26 mouse cellular contexts compared by ENCODE assay signal in the genomic region with DNA sequence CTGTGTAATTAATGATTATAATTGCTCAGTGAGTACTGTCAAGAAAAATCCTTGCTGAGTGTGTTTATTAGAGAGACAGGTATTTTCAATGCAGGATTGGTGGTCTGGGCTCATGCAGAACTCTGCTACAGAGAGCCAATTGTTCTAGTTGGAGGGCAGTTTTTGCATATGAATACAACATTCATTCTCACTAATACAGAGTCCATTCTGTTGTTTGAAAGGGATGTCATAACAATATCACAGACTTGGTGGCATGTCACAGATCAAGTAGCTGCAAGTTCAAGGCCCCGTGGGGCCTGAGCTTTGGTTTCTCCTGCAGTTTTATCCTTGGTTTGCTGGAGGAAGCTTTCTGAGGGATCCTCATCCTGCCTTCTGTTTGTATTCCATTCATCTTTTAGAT.
DNase-seq lines count a peak whose midpoint lies in the region; ATAC-seq and TF ChIP-seq lines count a peak whose summit lies in the region.
"Had no signal": no experiment of that assay in that cellular context is flagged by ENCODE, and none has a peak within 500 bp of the region (broad histone marks: within the 10 kb centered on the region; RNA-seq: fewer than 3 reads in every experiment).

No protein-coding gene starts in this region.

- H3K4me3 ChIP-seq in forebrain, embryonic 16.5 days (replicated peaks; ENCODE audit: low read length) = no peak overlapping the region
- no peak overlapping the region for H3K4me3 ChIP-seq in forebrain, embryonic 11.5 days (ENCODE audit: low read depth, low read length)
- H3K4me3 ChIP-seq in hindbrain, embryonic 14.5 days (replicated peaks; ENCODE audit: low read length) = no peak overlapping the region
- no peak overlapping the region for H3K4me3 ChIP-seq in hindbrain, embryonic 11.5 days (ENCODE audit: low read depth, low read length)
- H3K4me3 ChIP-seq in neural tube, embryonic 15.5 days (replicated peaks) = no peak overlapping the region
- H3K4me3 ChIP-seq: embryonic facial prominence, embryonic 13.5 days; forebrain, embryonic 15.5 days; gastrocnemius, adult 2 months; intestine, embryonic 15.5 days; limb, embryonic 10.5 days; limb, embryonic 15.5 days; liver, embryonic 13.5 days; megakaryocyte, embryonic 14.5 days had no signal

- H3K27ac ChIP-seq in forebrain, embryonic 16.5 days (ENCODE audit: low read length) = no peak overlapping the region
- no peak overlapping the region for H3K27ac ChIP-seq in forebrain, embryonic 11.5 days (ENCODE audit: low read depth, low read length)
- H3K27ac ChIP-seq in hindbrain, embryonic 14.5 days = peak overlapping the region; percentile 41; the same call in 1 of the 2 replicates
- no peak overlapping the region for H3K27ac ChIP-seq in hindbrain, embryonic 11.5 days (ENCODE audit: low read depth, low read length)
- 0 out of 2 replicates have a peak overlapping the region, but pooled peaks have one; percentile 30 for H3K27ac ChIP-seq in neural tube, embryonic 15.5 days (replicated peaks)
- H3K27ac ChIP-seq: embryonic facial prominence, embryonic 13.5 days; forebrain, embryonic 15.5 days; gastrocnemius, adult 2 months; intestine, embryonic 15.5 days; limb, embryonic 10.5 days; limb, embryonic 15.5 days; liver, embryonic 13.5 days had no signal

- 0 out of 2 replicates have a peak, but pooled peaks have one; percentile 28 for ATAC-seq in forebrain, embryonic 16.5 days
- ATAC-seq in forebrain, embryonic 11.5 days (replicated peaks; ENCODE audit: low FRiP score) = no peak
- ATAC-seq in hindbrain, embryonic 14.5 days (ENCODE audit: low FRiP score) = no peak
- no peak for ATAC-seq in hindbrain, embryonic 11.5 days (ENCODE audit: low FRiP score)
- no peak for ATAC-seq in neural tube, embryonic 15.5 days (ENCODE audit: low FRiP score)
- ATAC-seq: intestine, embryonic 15.5 days; lung, postnatal 0 days; Patski had no signal

- peaks cover 4% of the 10 kb centered on the region for H3K4me1 ChIP-seq in forebrain, embryonic 16.5 days (replicated peaks; ENCODE audit: control insufficient read depth, insufficient read depth, low read length)
- peaks cover 3% of the 10 kb centered on the region; the same call in 1 of the 2 replicates for H3K4me1 ChIP-seq in forebrain, embryonic 11.5 days (replicated peaks; ENCODE audit: control insufficient read depth, insufficient read depth, low read length)
- H3K4me1 ChIP-seq in hindbrain, embryonic 14.5 days (replicated peaks; ENCODE audit: control insufficient read depth, insufficient read depth, low read length) = peaks cover 13% of the 10 kb centered on the region
- no peaks in the 10 kb centered on the region for H3K4me1 ChIP-seq in hindbrain, embryonic 11.5 days (replicated peaks; ENCODE audit: control insufficient read depth, insufficient read depth, low read length)
- H3K4me1 ChIP-seq in neural tube, embryonic 15.5 days = peaks cover 8% of the 10 kb centered on the region
- H3K4me1 ChIP-seq: intestine, embryonic 15.5 days; limb, embryonic 15.5 days; liver, embryonic 13.5 days; megakaryocyte, embryonic 14.5 days had no signal

- no peak overlapping the region for H3K9ac ChIP-seq in forebrain, embryonic 16.5 days (replicated peaks; ENCODE audit: low read depth, low read length)
- no peak overlapping the region for H3K9ac ChIP-seq in forebrain, embryonic 11.5 days (ENCODE audit: low read length)
- no peak overlapping the region for H3K9ac ChIP-seq in hindbrain, embryonic 14.5 days
- no peak overlapping the region for H3K9ac ChIP-seq in hindbrain, embryonic 11.5 days (ENCODE audit: low read depth, low read length)
- no peak overlapping the region for H3K9ac ChIP-seq in neural tube, embryonic 15.5 days (replicated peaks)
- H3K9ac ChIP-seq: embryonic facial prominence, embryonic 13.5 days; forebrain, embryonic 15.5 days; intestine, embryonic 15.5 days; limb, embryonic 15.5 days; liver, embryonic 13.5 days had no signal

- no peak for TF ChIP-seq CTCF in brain, embryonic 14.5 days (IDR thresholded peaks at IDR 0.05; ENCODE audit: borderline replicate concordance, extremely low read depth, insufficient read depth, insufficient read length)

- H3K4me2 ChIP-seq in forebrain, embryonic 16.5 days (ENCODE audit: low read length) = no peak overlapping the region
- H3K4me2 ChIP-seq in forebrain, embryonic 11.5 days (ENCODE audit: low read depth, low read length, severe bottlenecking) = no peak overlapping the region
- no peak overlapping the region for H3K4me2 ChIP-seq in hindbrain, embryonic 14.5 days (replicated peaks)
- no peak overlapping the region for H3K4me2 ChIP-seq in hindbrain, embryonic 11.5 days (replicated peaks; ENCODE audit: low read depth, low read length)
- H3K4me2 ChIP-seq in neural tube, embryonic 15.5 days = no peak overlapping the region
- H3K4me2 ChIP-seq: embryonic facial prominence, embryonic 13.5 days; forebrain, embryonic 15.5 days; intestine, embryonic 15.5 days; limb, embryonic 15.5 days; liver, embryonic 13.5 days had no signal

- H3K36me3 ChIP-seq in forebrain, embryonic 16.5 days (ENCODE audit: control insufficient read depth, insufficient read depth) = no peaks in the 10 kb centered on the region
- H3K36me3 ChIP-seq in forebrain, embryonic 11.5 days (ENCODE audit: control insufficient read depth, insufficient read depth, low read length) = no peaks in the 10 kb centered on the region
- H3K36me3 ChIP-seq in hindbrain, embryonic 14.5 days (replicated peaks; ENCODE audit: control insufficient read depth, insufficient read depth) = no peaks in the 10 kb centered on the region
- H3K36me3 ChIP-seq in hindbrain, embryonic 11.5 days (ENCODE audit: control insufficient read depth, insufficient read depth, low read length) = no peaks in the 10 kb centered on the region
- no peaks in the 10 kb centered on the region for H3K36me3 ChIP-seq in neural tube, embryonic 15.5 days
- H3K36me3 ChIP-seq: embryonic facial prominence, embryonic 13.5 days; forebrain, embryonic 15.5 days; intestine, embryonic 15.5 days; limb, embryonic 10.5 days; limb, embryonic 15.5 days; liver, embryonic 13.5 days had no signal

- no peak for DNase-seq in forebrain, embryonic 11.5 days (ENCODE audit: low spot score)
- no peak for DNase-seq in hindbrain, embryonic 14.5 days (ENCODE audit: low spot score)
- DNase-seq in hindbrain, embryonic 11.5 days (ENCODE audit: low spot score) = no peak
- DNase-seq in brain, embryonic 14.5 days (ENCODE audit: low read depth) = peak; percentile 64
- no peak for DNase-seq in testis, postnatal 14 days (ENCODE audit: low spot score)
- DNase-seq: adrenal gland, postnatal 25 days; cerebellum, adult 18-20 months; gastrocnemius, adult 2 months; gastrocnemius, postnatal 36 days; kidney, adult 2 months; kidney, postnatal 36 days; layer of hippocampus, adult 9-11 months; liver, embryonic 13.5 days; lung, adult 18-20 months; lung, postnatal 4 days; right cerebral cortex, postnatal 14 days had no signal

- no peak for TF ChIP-seq POLR2A in brain, embryonic 14.5 days (IDR thresholded peaks at IDR 0.05; ENCODE audit: borderline replicate concordance, extremely low read depth, insufficient read depth, insufficient read length, poor library complexity, severe bottlenecking)

- H3K27me3 ChIP-seq in forebrain, embryonic 16.5 days (replicated peaks; ENCODE audit: control insufficient read depth, insufficient read depth, low read length) = no peaks in the 10 kb centered on the region
- H3K27me3 ChIP-seq in forebrain, embryonic 11.5 days (ENCODE audit: control insufficient read depth, insufficient read depth, low read length) = no peaks in the 10 kb centered on the region
- no peaks in the 10 kb centered on the region for H3K27me3 ChIP-seq in hindbrain, embryonic 14.5 days (ENCODE audit: control insufficient read depth, insufficient read depth, low read length)
- H3K27me3 ChIP-seq in hindbrain, embryonic 11.5 days (ENCODE audit: control insufficient read depth, insufficient read depth, low read length) = no peaks in the 10 kb centered on the region
- no peaks in the 10 kb centered on the region for H3K27me3 ChIP-seq in neural tube, embryonic 15.5 days (replicated peaks)
- H3K27me3 ChIP-seq: embryonic facial prominence, embryonic 13.5 days; forebrain, embryonic 15.5 days; intestine, embryonic 15.5 days; limb, embryonic 15.5 days; liver, embryonic 13.5 days; Patski had no signal

- WGBS in forebrain, embryonic 16.5 days = 14% methylated on average over 1 of the region's 1 CpGs
- WGBS in forebrain, embryonic 11.5 days = 65% methylated on average over 1 of the region's 1 CpGs
- WGBS in hindbrain, embryonic 14.5 days = 28% methylated on average over 1 of the region's 1 CpGs
- 43% methylated on average over 1 of the region's 1 CpGs for WGBS in hindbrain, embryonic 11.5 days
- 58% methylated on average over 1 of the region's 1 CpGs for WGBS in neural tube, embryonic 15.5 days

- H3K9me3 ChIP-seq in forebrain, embryonic 16.5 days (ENCODE audit: control insufficient read depth, low read length) = no peaks in the 10 kb centered on the region
- H3K9me3 ChIP-seq in forebrain, embryonic 11.5 days (ENCODE audit: control insufficient read depth, low read length) = no peaks in the 10 kb centered on the region
- no peaks in the 10 kb centered on the region for H3K9me3 ChIP-seq in hindbrain, embryonic 14.5 days (ENCODE audit: control insufficient read depth, low read length)
- no peaks in the 10 kb centered on the region for H3K9me3 ChIP-seq in hindbrain, embryonic 11.5 days (ENCODE audit: control insufficient read depth, low read length)
- no peaks in the 10 kb centered on the region for H3K9me3 ChIP-seq in neural tube, embryonic 15.5 days (replicated peaks)
- H3K9me3 ChIP-seq: embryonic facial prominence, embryonic 13.5 days; forebrain, embryonic 15.5 days; intestine, embryonic 15.5 days; limb, embryonic 10.5 days; limb, embryonic 15.5 days; liver, embryonic 13.5 days; megakaryocyte, embryonic 14.5 days had no signal

Comparison
In these comparisons a context has a peak if more than half of its experiments do, and no peak if none do; other contexts are left out.
1. H3K27ac ChIP-seq: peak in hindbrain, embryonic 14.5 days (single experiment) and neural tube, embryonic 15.5 days (single experiment); none in forebrain, embryonic 16.5 days (single experiment), forebrain, embryonic 11.5 days (single experiment) and hindbrain, embryonic 11.5 days (single experiment).